Mouse (Mus musculus) spleen, postnatal 14 days (tissue): ENCODE measurements around the gene Setdb2.

Experiments
- DNase-seq, 2 experiments: peaks; one replicate each; pipeline ENCODE4 v3.0.0; 2021 to 2022; ENCODE audit warnings: low spot score in 2 of 2

Gene Setdb2

DNA sequence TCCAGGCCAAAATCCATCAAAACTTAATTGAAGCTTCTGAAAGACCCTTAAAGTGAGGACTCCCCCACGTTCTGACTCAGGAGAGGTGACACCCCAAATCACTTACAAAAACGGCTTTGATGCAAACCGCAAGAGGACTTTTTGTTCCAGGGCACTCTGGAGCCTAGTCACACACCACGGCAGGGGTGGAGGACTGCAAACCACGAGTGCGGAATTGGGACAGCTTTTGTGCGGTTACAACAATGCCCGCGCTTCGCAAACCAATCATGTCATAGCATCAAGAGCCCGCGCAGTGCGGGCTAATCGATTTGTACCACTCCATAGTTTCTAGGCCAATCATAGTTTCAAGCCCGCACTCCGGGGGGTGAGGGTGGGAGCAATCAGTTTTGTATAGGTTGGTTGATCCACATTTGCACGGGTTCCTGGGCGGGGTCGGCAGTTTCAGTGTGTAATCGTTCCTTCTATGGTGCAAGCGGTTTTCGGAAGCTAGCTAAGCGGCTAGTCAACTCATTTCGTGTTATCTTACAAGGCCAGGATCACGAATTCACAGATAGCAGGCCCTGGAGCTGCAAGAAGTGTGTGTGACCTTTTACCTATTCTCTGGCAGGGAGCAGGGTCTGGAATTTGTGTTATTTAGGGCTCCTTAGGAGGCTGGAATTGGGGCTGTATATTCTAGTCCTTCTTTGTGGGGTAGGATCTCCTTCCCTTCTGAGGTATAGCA lies 70.2 kb downstream of the Setdb2 start:
- no peak for DNase-seq

DNA sequence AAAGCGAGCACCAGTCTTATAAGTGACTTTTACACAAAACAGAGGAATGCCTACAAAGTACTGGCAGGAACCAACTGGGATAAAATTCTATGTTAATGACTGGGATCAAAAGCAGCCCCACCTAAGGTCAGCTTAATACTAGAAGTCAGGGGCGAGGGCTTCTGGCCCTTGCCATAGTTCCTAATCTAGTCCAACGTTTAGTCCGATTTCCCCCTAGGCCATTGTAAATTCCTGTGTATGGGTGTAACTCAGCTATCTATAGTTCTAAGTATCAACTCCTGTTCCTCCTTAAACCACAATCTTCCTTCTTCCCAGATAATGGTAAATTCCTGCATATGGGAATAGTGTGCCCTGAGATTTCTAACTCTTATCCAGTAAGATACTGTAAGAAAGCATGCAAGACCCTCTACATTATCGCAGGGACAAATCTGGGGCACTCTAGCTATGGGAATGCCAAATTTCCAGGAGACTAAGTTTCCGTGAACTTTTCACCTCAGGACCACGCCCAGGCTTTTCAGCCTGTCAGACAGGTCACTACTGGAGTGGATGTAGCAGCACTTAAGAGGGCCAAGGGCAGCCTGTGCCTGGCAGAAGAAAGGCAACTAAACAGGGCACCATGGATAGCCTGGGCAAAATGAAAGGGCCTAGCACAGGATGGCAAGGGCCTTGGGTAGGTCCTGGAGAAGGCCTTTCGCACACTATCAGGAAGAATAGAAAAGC lies 74.1 kb downstream of the Setdb2 start:
- no peak for DNase-seq

DNA sequence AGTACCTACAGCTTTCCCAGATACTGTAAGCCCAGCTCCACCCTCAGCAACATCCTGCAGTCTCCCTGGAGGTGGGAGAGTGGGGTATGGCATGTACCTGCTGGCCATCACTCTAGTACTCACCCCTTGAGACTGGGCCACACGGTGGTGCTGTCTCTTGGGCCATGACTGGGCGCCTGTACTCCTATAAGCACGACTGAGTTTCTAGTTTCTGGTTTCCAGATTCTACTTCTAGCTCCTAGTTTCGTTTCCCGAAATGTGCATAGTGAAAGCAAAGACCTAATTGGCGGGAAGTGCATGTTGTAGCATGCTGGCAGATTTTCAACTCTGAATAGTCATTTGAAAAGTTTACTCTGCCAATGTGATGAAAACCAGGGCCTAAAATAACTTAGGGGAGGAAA lies 75.4 kb downstream of the Setdb2 start, which contains the start of gene Phf11d:
Gene Phf11d (minus strand): TSS at position 227 of the 401 bp plus-strand sequence.
- no peak for DNase-seq
